Mouse (Mus musculus) CH12.LX (cell line): Measurements from ENCODE around the gene Bmf. TPM values are rescaled to one million over a fixed set of nuclear protein-coding genes. Genes with fewer than 3 reads are reported as not detected.

Experiments
- DNase-seq: peaks from one replicate; pipeline ENCODE4 v3.0.0-alpha.2; 2013; ENCODE audit errors: extremely low read depth
- H3K27ac ChIP-seq: 2 replicates; pipeline ENCODE4 v1.5.1; 2012; ENCODE audit warnings: low read depth, mild to moderate bottlenecking, control low read depth, moderate library complexity; ENCODE audit not compliant: insufficient read depth
- H3K27me3 ChIP-seq: replicated peaks from 2 replicates; pipeline ENCODE3; 2012; ENCODE audit warnings: inconsistent platforms
- H3K36me3 ChIP-seq, 2 experiments: replicated peaks in 1 of 2; 2 replicates each; pipeline versions ENCODE3 to v1.6.1; 2012; ENCODE audit warnings: inconsistent platforms in 1 of 2, low read length in 1 of 2, mild to moderate bottlenecking in 1 of 2, mixed read lengths in 1 of 2, moderate library complexity in 1 of 2; ENCODE audit not compliant: control insufficient read depth in 1 of 2, insufficient read depth in 1 of 2
- H3K4me1 ChIP-seq, 2 experiments: 2 replicates each; pipeline ENCODE4 v1.6.1; 2012; ENCODE audit warnings: inconsistent platforms in 1 of 2, moderate library complexity in 1 of 2; ENCODE audit not compliant: insufficient read depth in 2 of 2, control insufficient read depth in 1 of 2
- H3K4me2 ChIP-seq: 2 replicates; pipeline ENCODE4 v1.6.1; 2012; ENCODE audit warnings: low read depth, mild to moderate bottlenecking, control low read depth; ENCODE audit not compliant: poor library complexity, insufficient read depth, severe bottlenecking
- H3K4me3 ChIP-seq, 3 experiments: fragments of 150-350 bp in 1 of 3; sonication (generic) in 1 of 3; replicated peaks in 1 of 3; 2 replicates each; pipeline versions ENCODE3 to v1.5.1; 2011 to 2012; ENCODE audit warnings: low read depth in 2 of 3, low read length in 2 of 3, mild to moderate bottlenecking in 2 of 3, moderate library complexity in 2 of 3, control low read depth in 1 of 3, improper control_type of control experiment in 1 of 3, inconsistent platforms in 1 of 3, mixed read lengths in 1 of 3; ENCODE audit not compliant: poor library complexity in 1 of 3
- H3K79me2 ChIP-seq: replicated peaks from 2 replicates; pipeline ENCODE4 v1.6.1; 2012; ENCODE audit warnings: mild to moderate bottlenecking, moderate library complexity; ENCODE audit not compliant: control insufficient read depth, poor library complexity, insufficient read depth, severe bottlenecking; ENCODE audit errors: extremely low read depth
- H3K9ac ChIP-seq: 2 replicates; pipeline ENCODE4 v1.6.1; 2012; ENCODE audit warnings: low read depth, mild to moderate bottlenecking, control low read depth, moderate library complexity; ENCODE audit not compliant: insufficient read depth
- H3K9me3 ChIP-seq: replicated peaks from 2 replicates; pipeline ENCODE3; 2012; ENCODE audit warnings: low read length, inconsistent platforms, mixed read lengths
- CHD1 ChIP-seq: IDR thresholded peaks from 2 replicates; pipeline ENCODE4 v1.6.1; 2012; ENCODE audit warnings: low read depth, low read length, improper control_type of control experiment, inconsistent platforms
- CHD2 ChIP-seq: IDR thresholded peaks from 2 replicates; pipeline ENCODE4 v1.6.1; 2011; ENCODE audit warnings: low read length, improper control_type of control experiment
- CTCF ChIP-seq, 2 experiments: IDR thresholded peaks in 1 of 2; conservative IDR thresholded peaks in 1 of 2; 2 replicates each; pipeline ENCODE4 v1.5.1; 2011 to 2012; ENCODE audit warnings: low read depth in 2 of 2, low read length in 2 of 2, improper control_type of control experiment in 1 of 2, inconsistent platforms in 1 of 2, mild to moderate bottlenecking in 1 of 2, moderate library complexity in 1 of 2
- E2F4 ChIP-seq: IDR thresholded peaks from 2 replicates; pipeline ENCODE4 v1.6.1; 2011; ENCODE audit warnings: low read depth, low read length, improper control_type of control experiment; ENCODE audit not compliant: insufficient replicate concordance
- ELF1 ChIP-seq: IDR thresholded peaks from 2 replicates; pipeline ENCODE4 v1.6.1; 2014; ENCODE audit warnings: low read depth, mild to moderate bottlenecking, inconsistent platforms, low read length, improper control_type of control experiment
- ETS1 ChIP-seq: conservative IDR thresholded peaks from 2 replicates; pipeline ENCODE4 v1.6.1; 2012; ENCODE audit warnings: low read depth, mild to moderate bottlenecking, inconsistent platforms, low read length, improper control_type of control experiment, moderate library complexity
- GABPA ChIP-seq: IDR thresholded peaks from 2 replicates; pipeline ENCODE4 v1.6.1; 2012; ENCODE audit warnings: low read depth, low read length, improper control_type of control experiment, inconsistent platforms; ENCODE audit not compliant: insufficient replicate concordance
- HCFC1 ChIP-seq: IDR thresholded peaks from 2 replicates; pipeline ENCODE4 v1.6.1; 2012; ENCODE audit warnings: low read depth, mild to moderate bottlenecking, inconsistent platforms, low read length, improper control_type of control experiment
- IRF4 ChIP-seq: IDR thresholded peaks from 2 replicates; pipeline ENCODE4 v1.6.1; 2014; ENCODE audit warnings: low read depth, mild to moderate bottlenecking, inconsistent platforms, low read length, improper control_type of control experiment
- JUND ChIP-seq: conservative IDR thresholded peaks from 2 replicates; pipeline ENCODE4 v1.6.1; 2011; ENCODE audit warnings: low read depth, low read length, improper control_type of control experiment
- MAFK ChIP-seq: IDR thresholded peaks from 2 replicates; pipeline ENCODE4 v1.6.1; 2011; ENCODE audit warnings: low read length, improper control_type of control experiment; ENCODE audit not compliant: insufficient replicate concordance
- MAX ChIP-seq: IDR thresholded peaks from 2 replicates; pipeline ENCODE4 v1.6.1; 2011; ENCODE audit warnings: low read length, improper control_type of control experiment
- MAZ ChIP-seq: IDR thresholded peaks from 2 replicates; pipeline ENCODE4 v1.6.1; 2012; ENCODE audit warnings: low read depth, mild to moderate bottlenecking, inconsistent platforms, low read length, improper control_type of control experiment, moderate library complexity
- MEF2A ChIP-seq: IDR thresholded peaks from 2 replicates; pipeline ENCODE4 v1.6.1; 2014; ENCODE audit warnings: low read depth, mild to moderate bottlenecking, inconsistent platforms, low read length, improper control_type of control experiment, borderline replicate concordance
- MYC ChIP-seq: IDR thresholded peaks from 2 replicates; pipeline ENCODE4 v1.6.1; 2011; ENCODE audit warnings: low read depth, mild to moderate bottlenecking, improper control_type of control experiment, low read length
- NRF1 ChIP-seq: IDR thresholded peaks from 2 replicates; pipeline ENCODE4 v1.6.1; 2014; ENCODE audit warnings: low read depth, mild to moderate bottlenecking, inconsistent platforms, low read length, improper control_type of control experiment, moderate library complexity
- PAX5 ChIP-seq: IDR thresholded peaks from 2 replicates; pipeline ENCODE4 v1.6.1; 2012; ENCODE audit warnings: low read length, inconsistent platforms, mixed read lengths
- POLR2A ChIP-seq: IDR thresholded peaks from 2 replicates; pipeline ENCODE4 v1.6.1; 2011; ENCODE audit warnings: low read depth, mild to moderate bottlenecking, improper control_type of control experiment, low read length
- POLR2AphosphoS2 ChIP-seq: IDR thresholded peaks from 2 replicates; pipeline ENCODE4 v1.6.1; 2011; ENCODE audit warnings: low read depth, low read length, improper control_type of control experiment
- RAD21 ChIP-seq: IDR thresholded peaks from 2 replicates; pipeline ENCODE4 v1.6.1; 2011; ENCODE audit warnings: low read depth, mild to moderate bottlenecking, low read length, improper control_type of control experiment, moderate library complexity
- SIN3A ChIP-seq: IDR thresholded peaks from 2 replicates; pipeline ENCODE4 v1.6.1; 2012; ENCODE audit warnings: low read length, improper control_type of control experiment, inconsistent platforms
- SMC3 ChIP-seq: IDR thresholded peaks from 2 replicates; pipeline ENCODE4 v1.6.1; 2011; ENCODE audit warnings: low read depth, low read length, improper control_type of control experiment
- TBP ChIP-seq: conservative IDR thresholded peaks from 2 replicates; pipeline ENCODE4 v1.6.1; 2011; ENCODE audit warnings: low read depth, low read length, improper control_type of control experiment
- TCF12 ChIP-seq: IDR thresholded peaks from 2 replicates; pipeline ENCODE4 v1.6.1; 2014; ENCODE audit warnings: low read depth, mild to moderate bottlenecking, inconsistent platforms, low read length, improper control_type of control experiment
- UBTF ChIP-seq: IDR thresholded peaks from 2 replicates; pipeline ENCODE4 v1.6.1; 2012; ENCODE audit warnings: low read depth, mild to moderate bottlenecking, inconsistent platforms, low read length, improper control_type of control experiment, moderate library complexity
- USF1 ChIP-seq: IDR thresholded peaks from 2 replicates; pipeline ENCODE4 v1.6.1; 2014; ENCODE audit warnings: low read depth, mild to moderate bottlenecking, inconsistent platforms, low read length, improper control_type of control experiment
- ZC3H11A ChIP-seq: IDR thresholded peaks from 2 replicates; pipeline ENCODE4 v1.6.1; 2012; ENCODE audit warnings: low read depth, mild to moderate bottlenecking, inconsistent platforms, low read length, improper control_type of control experiment
- ZKSCAN1 ChIP-seq: IDR thresholded peaks from 2 replicates; pipeline ENCODE4 v1.6.1; 2012; ENCODE audit warnings: low read depth, inconsistent platforms, low read length, improper control_type of control experiment, borderline replicate concordance
- ZMIZ1 ChIP-seq: IDR thresholded peaks from 2 replicates; pipeline ENCODE4 v1.6.1; 2012; ENCODE audit warnings: low read depth, mild to moderate bottlenecking, inconsistent platforms, low read length, improper control_type of control experiment
- ZNF384 ChIP-seq: IDR thresholded peaks from 2 replicates; pipeline ENCODE4 v1.6.1; 2012; ENCODE audit warnings: low read depth, low read length, improper control_type of control experiment, inconsistent platforms
- dilution Hi-C: fragments of 300-500 bp; cut with MboI; formaldehyde crosslinking; loops from 2 replicates; pipeline ENCODE4 v1.14.3; 2020; ENCODE audit warnings: low sequenced_read_pairs; ENCODE audit not compliant: extremely low pct_unique_long_range_greater_than_20kb, extremely low pct_ligation_motif_present
- in situ Hi-C: fragments of 300-500 bp; cut with MboI; formaldehyde crosslinking; loops from 3 replicates; pipeline ENCODE4 v1.14.3; 2019; ENCODE audit warnings: low sequenced_read_pairs, low pct_ligation_motif_present, low pct_unique_long_range_greater_than_20kb, mixed read lengths
- polyA plus RNA-seq: library from polyadenylated mRNA; unstranded; fragments of >175 nt; gene quantifications from 2 replicates; pipeline ENCODE4 v1.2.1, GENCODE M21; 2012; ENCODE audit warnings: low read depth; ENCODE audit not compliant: insufficient read length
- total RNA-seq, 2 experiments: library from RNA; depleted of rRNA; stranded (reverse); fragments of 300-350 nt in 1 of 2; fragments of >200 nt in 1 of 2; gene quantifications; 2 replicates each; pipeline ENCODE4 v1.2.3; 2012 to 2014

Gene Bmf
- total and polyA plus RNA-seq, 3 experiments = 1.4 to 5.6 (median 2.6) TPM

GRCm38 (mm10) chr2:118500191-118500590 is 49.3 kb downstream of the Bmf start:
- in situ Hi-C loops (no loop called here), dilution Hi-C loops (no loop called here)
- Histone ChIP-seq H3K9ac (no peak overlapping the region), H3K4me3 (no peak overlapping the region), H3K4me2 (no peak overlapping the region), H3K9me3 (peaks cover 9% of the 10 kb centered on the region), H3K4me1 (peaks cover 11 to 40% of the 10 kb centered on the region in 2 experiments), H3K79me2 (no peaks in the 10 kb centered on the region), H3K27me3 (peaks cover 45% of the 10 kb centered on the region), H3K36me3 (no peaks in the 10 kb centered on the region), H3K27ac (no peak overlapping the region)
- TF ChIP-seq CHD2 (no peak), CHD1 (no peak), ZNF384 (no peak), SIN3A (no peak), JUND (no peak), UBTF (no peak), E2F4 (no peak), NRF1 (no peak), POLR2A (no peak), SMC3 (no peak), ETS1 (no peak), ELF1 (no peak)
- no peak for DNase-seq

GRCm38 (mm10) chr2:118499135-118499961 is 50.1 kb downstream of the Bmf start:
- Histone ChIP-seq H3K27me3 (peaks cover 41% of the 10 kb centered on the region), H3K79me2 (no peaks in the 10 kb centered on the region), H3K4me3 (no peak overlapping the region), H3K9ac (peak overlapping the region; percentile 38; the same call in 1 of the 2 replicates), H3K27ac (no peak overlapping the region), H3K4me1 (peaks cover 18 to 48% of the 10 kb centered on the region in 2 experiments), H3K4me2 (peak overlapping the region; percentile 39), H3K9me3 (peaks cover 5% of the 10 kb centered on the region), H3K36me3 (no peaks in the 10 kb centered on the region)
- dilution Hi-C loops (no loop called here), in situ Hi-C loops (loop anchor here (25.0 kb wide), 2 partner anchors 238 to 388 kb away; partner anchors contain the start of genes Inafm2 and Plcb2)
- peak; percentile 80 for DNase-seq
- TF ChIP-seq ELF1 = no peak
- no peak for TF ChIP-seq POLR2A
- TF ChIP-seq USF1 = no peak
- no peak for TF ChIP-seq ZMIZ1
- TF ChIP-seq MAZ = peak; percentile 87
- peak; percentile 56; the same call in 1 of the 2 replicates for TF ChIP-seq CHD2
- TF ChIP-seq ZC3H11A = no peak
- TF ChIP-seq SIN3A = no peak
- TF ChIP-seq MAFK = no peak
- no peak for TF ChIP-seq CTCF (conservative IDR thresholded peaks at IDR 0.05 in 1 of 2, IDR thresholded peaks at IDR 0.05 in 1 of 2; ENCODE audit: low read depth in 2 of 2, low read length in 2 of 2)
- TF ChIP-seq HCFC1 = no peak
- no peak for TF ChIP-seq ZKSCAN1
- TF ChIP-seq MYC = no peak
- no peak; the same call in 1 of the 2 replicates for TF ChIP-seq MAX
- TF ChIP-seq GABPA = no peak
- TF ChIP-seq TCF12 = peak; percentile 97
- no peak for TF ChIP-seq RAD21
- TF ChIP-seq POLR2AphosphoS2 = no peak
- TF ChIP-seq ETS1 = peak; percentile 36
- 0 out of 2 replicates have a peak, but pooled peaks have one; percentile 19 for TF ChIP-seq TBP
- 0 out of 2 replicates have a peak, but pooled peaks have one; percentile 39 for TF ChIP-seq MEF2A
- no peak for TF ChIP-seq PAX5
- TF ChIP-seq CHD1 = no peak
- TF ChIP-seq IRF4 = peak; percentile 37; the same call in 1 of the 2 replicates
- no peak for TF ChIP-seq NRF1
- TF ChIP-seq JUND = 0 out of 2 replicates have a peak, but pooled peaks have one; percentile 25
